Mouse (Mus musculus): ENCODE measurements around the gene Slc26a11. TPM values are rescaled to one million over a fixed set of nuclear protein-coding genes. Genes with fewer than 3 reads are reported as not detected.

Gene Slc26a11
- polyA plus RNA-seq, 1 experiment from 2014 or later = 6.9 TPM

DNA sequence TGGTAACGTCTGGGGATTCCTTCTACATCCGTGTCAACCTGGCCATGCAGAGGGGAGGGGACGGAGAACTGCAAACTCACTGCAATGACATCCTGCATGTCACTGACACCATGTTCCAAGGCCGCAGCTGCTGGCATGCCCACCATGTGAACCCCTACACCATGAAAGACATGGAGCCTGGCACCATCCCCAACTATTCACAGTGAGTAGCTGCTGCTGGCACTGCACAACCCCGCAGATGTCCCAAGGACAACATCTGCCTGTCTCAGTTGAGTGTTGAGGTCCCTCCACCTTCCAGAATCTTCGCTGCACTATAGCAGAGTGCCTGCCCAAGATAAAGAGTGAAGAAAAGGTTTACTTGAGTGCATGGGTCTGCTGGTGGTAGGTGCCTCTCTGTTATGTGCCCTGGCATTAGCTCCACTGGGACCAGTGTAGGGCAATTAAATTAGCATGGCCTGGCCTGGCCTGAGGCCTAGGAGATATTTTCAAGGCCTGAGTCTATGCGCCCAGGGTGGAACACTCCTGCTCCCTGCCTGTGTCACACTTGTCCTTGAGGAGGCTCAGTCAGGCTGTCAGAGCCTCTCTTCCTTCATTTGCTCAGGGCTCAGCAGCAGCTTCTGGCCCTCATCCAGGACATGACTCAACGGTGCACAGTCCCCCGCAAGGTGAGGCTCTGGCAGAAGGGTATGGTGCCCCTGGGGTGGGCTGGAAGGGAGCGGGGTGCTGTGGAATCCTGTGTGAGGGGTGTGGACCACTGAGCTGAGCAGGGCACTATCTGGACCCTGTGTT, 16.9 kb upstream of the Slc26a11 start:
- H3K9ac ChIP-seq = no peak overlapping the region
- no peaks in the 10 kb centered on the region for H3K36me3 ChIP-seq (replicated peaks)
- H3K4me3 ChIP-seq = no peak overlapping the region
- H3K9me3 ChIP-seq = no peaks in the 10 kb centered on the region
- ATAC-seq (replicated peaks) = no peak
- no peaks in the 10 kb centered on the region for H3K4me1 ChIP-seq
- no peak overlapping the region for H3K4me2 ChIP-seq
- no peaks in the 10 kb centered on the region for H3K27me3 ChIP-seq (replicated peaks)
- no peak overlapping the region for H3K27ac ChIP-seq
- 79% methylated on average over 10 of the region's 10 CpGs for WGBS

DNA sequence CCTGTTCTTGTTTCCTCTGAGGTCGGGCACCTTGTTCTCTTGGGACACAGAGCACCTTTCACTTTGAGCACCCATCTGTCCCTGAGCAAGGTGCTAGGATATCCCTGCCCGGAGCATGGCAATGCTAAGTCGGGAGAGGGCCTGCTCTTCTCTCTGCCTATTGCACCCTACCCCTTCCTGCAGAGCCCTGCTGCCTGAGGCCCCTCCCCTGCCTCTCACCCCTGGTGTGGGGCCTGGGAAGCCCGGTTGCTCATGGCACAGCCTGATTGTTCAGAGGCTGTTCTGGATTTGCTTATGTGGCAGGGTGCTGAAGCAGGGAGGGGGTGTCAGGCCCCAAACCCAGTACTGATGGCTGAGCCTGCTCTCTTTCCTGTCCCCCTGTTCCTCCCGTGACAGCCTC, 16.2 kb upstream of the Slc26a11 start:
- H3K36me3 ChIP-seq (replicated peaks) = no peaks in the 10 kb centered on the region
- H3K27ac ChIP-seq = no peak overlapping the region
- WGBS = 40% methylated on average over 5 of the region's 5 CpGs
- H3K4me3 ChIP-seq = no peak overlapping the region
- no peak overlapping the region for H3K9ac ChIP-seq
- no peaks in the 10 kb centered on the region for H3K4me1 ChIP-seq
- H3K9me3 ChIP-seq = no peaks in the 10 kb centered on the region
- H3K4me2 ChIP-seq = no peak overlapping the region
- ATAC-seq (replicated peaks) = no peak
- no peaks in the 10 kb centered on the region for H3K27me3 ChIP-seq (replicated peaks)

DNA sequence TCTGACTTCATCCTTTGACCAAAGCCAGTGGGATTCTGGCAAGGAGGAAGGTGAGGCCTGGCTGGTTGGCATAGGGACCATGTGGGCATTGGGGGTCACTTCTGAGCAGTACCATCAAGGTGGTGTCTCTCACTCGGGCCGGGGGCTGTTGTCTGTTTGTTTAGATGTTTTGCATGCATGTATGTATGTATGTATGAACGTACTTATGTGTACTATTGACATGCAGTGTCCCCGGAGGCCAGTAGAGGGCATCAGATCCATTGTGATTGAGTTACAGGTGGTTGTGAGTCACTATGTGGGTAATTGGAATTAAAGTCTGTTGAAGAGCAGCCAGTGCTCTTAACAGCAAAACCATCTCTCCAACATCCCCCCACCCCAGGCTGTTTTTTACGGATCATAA, 15.7 kb upstream of the Slc26a11 start:
- H3K27me3 ChIP-seq (replicated peaks) = no peaks in the 10 kb centered on the region
- no peak overlapping the region for H3K4me2 ChIP-seq
- no peak for ATAC-seq (replicated peaks)
- H3K9ac ChIP-seq = no peak overlapping the region
- no peaks in the 10 kb centered on the region for H3K4me1 ChIP-seq
- no peaks in the 10 kb centered on the region for H3K36me3 ChIP-seq (replicated peaks)
- H3K4me3 ChIP-seq = no peak overlapping the region
- no peaks in the 10 kb centered on the region for H3K9me3 ChIP-seq
- no peak overlapping the region for H3K27ac ChIP-seq
- WGBS = 8% methylated on average over 5 of the region's 5 CpGs

DNA sequence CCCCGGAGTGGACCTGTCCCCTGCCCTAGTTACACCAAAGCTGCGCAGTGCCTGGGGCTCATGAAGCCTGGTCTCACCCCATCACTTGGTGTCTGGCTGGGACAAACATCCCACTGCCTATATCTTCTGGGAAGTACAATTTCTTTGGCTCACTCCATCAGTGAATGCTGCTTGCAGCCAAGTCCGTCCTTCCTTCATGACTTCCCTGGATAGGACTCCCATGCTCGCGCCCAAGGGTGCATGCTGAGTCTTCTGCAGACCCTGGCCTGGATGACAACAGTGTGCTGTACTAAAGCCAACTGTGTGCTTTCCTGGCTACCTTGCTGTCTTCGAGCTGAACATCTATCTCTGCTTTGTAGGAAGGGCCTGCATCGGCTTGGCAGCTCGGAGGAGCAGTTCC, 11.2 kb upstream of the Slc26a11 start:
- Histone ChIP-seq H3K9ac (no peak overlapping the region), H3K27me3 (replicated peaks) (no peaks in the 10 kb centered on the region), H3K27ac (no peak overlapping the region), H3K36me3 (replicated peaks) (no peaks in the 10 kb centered on the region), H3K4me3 (no peak overlapping the region), H3K4me2 (no peak overlapping the region), H3K4me1 (no peaks in the 10 kb centered on the region), H3K9me3 (no peaks in the 10 kb centered on the region)
- ATAC-seq (replicated peaks) = no peak
- WGBS = 89% methylated on average over 8 of the region's 8 CpGs

DNA sequence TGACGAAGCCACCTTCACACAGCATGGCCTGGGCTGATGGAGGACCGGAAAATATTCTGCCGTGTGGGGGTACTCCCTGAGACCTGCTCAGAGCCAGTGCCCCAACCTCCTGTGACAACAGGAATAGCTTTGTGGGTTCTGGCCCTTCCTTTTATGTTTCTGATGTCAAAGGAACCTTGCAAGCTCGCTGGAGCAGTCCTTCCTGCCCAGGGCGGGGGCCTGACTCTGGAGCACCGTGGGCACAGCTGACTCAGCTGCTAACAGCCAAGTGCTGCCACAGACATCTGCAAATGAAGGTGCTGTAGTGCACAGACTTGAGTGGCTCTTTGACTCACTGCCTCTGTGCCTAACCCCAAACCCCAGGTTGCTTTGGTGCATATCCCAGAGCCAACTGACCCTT, 10.5 kb upstream of the Slc26a11 start:
- 84% methylated on average over 6 of the region's 6 CpGs for WGBS
- no peaks in the 10 kb centered on the region for H3K36me3 ChIP-seq (replicated peaks)
- no peak overlapping the region for H3K9ac ChIP-seq
- H3K4me2 ChIP-seq = no peak overlapping the region
- no peaks in the 10 kb centered on the region for H3K27me3 ChIP-seq (replicated peaks)
- ATAC-seq (replicated peaks) = no peak
- H3K27ac ChIP-seq = no peak overlapping the region
- no peaks in the 10 kb centered on the region for H3K9me3 ChIP-seq
- H3K4me3 ChIP-seq = no peak overlapping the region
- H3K4me1 ChIP-seq = no peaks in the 10 kb centered on the region

DNA sequence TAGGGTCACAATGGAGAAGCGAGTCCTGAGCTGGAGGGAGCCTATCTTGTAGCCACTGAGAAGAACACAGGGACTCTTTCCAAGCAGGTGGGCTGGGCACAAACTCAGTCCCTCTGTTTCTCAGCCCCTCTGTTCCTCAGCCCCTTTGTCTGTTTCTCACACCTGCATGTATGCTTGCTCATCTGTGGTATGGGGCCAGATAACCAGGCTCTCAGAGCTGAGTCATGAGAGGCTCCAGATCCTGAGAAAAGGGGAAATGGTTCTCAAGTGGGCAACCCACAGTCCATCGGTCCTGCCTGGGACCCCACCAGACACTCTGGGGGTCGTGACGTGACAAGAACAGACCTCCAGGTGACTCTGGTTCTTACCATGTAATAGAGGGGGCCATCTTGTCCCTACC, 8.2 kb upstream of the Slc26a11 start:
- Histone ChIP-seq H3K36me3 (replicated peaks) (no peaks in the 10 kb centered on the region), H3K27me3 (replicated peaks) (no peaks in the 10 kb centered on the region), H3K4me2 (no peak overlapping the region), H3K9me3 (no peaks in the 10 kb centered on the region), H3K9ac (no peak overlapping the region), H3K4me3 (no peak overlapping the region), H3K4me1 (no peaks in the 10 kb centered on the region), H3K27ac (no peak overlapping the region)
- no peak for ATAC-seq (replicated peaks)
- 85% methylated on average over 4 of the region's 4 CpGs for WGBS

DNA sequence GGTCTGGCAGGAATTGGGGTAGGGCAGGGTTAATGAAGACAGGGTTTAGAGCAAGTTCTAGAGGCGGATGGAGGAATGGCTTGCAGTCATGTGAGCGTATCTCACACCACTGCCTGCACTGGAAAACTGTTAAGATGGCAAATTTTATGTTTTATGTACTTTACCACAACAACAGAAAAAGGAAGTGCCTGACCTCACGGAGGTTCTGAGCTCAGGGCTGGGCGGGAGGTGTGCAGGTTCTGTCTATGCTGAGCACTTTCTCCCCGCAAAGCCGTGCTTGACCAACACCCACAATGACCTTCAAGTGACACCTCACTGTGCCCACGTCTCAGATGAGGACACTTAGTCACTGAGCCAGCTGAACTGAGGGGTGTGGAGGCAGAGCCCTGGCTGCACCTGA, 3.2 kb upstream of the Slc26a11 start:
- H3K4me3 ChIP-seq = no peak overlapping the region
- no peaks in the 10 kb centered on the region for H3K27me3 ChIP-seq (replicated peaks)
- H3K4me2 ChIP-seq = no peak overlapping the region
- H3K9me3 ChIP-seq = no peaks in the 10 kb centered on the region
- no peak overlapping the region for H3K27ac ChIP-seq
- 80% methylated on average over 7 of the region's 7 CpGs for WGBS
- H3K36me3 ChIP-seq (replicated peaks) = no peaks in the 10 kb centered on the region
- ATAC-seq (replicated peaks) = no peak
- peaks cover 12% of the 10 kb centered on the region for H3K4me1 ChIP-seq
- no peak overlapping the region for H3K9ac ChIP-seq

DNA sequence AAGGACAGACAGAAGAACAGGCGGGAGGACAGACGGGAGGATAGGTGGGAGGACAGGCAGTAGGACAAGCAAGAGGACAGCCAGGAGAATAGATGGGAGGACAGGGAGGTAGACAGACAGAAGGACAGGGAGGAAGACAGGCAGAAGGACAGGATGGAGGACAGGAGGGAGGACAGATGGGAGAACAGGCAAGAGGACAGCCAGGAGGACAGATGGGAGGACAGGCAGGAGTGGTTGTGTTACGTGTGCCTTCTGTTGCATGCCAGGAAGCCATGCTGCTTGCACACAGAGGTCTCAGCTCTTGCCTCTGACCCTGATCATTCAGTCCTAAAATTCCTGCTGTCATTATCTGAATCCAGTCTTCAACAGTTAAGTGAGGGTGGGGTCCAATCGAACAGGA, 1.4 kb upstream of the Slc26a11 start:
- Histone ChIP-seq H3K36me3 (replicated peaks) (no peaks in the 10 kb centered on the region), H3K27ac (no peak overlapping the region), H3K4me1 (peaks cover 12% of the 10 kb centered on the region), H3K4me2 (no peak overlapping the region), H3K27me3 (replicated peaks) (no peaks in the 10 kb centered on the region), H3K9me3 (no peaks in the 10 kb centered on the region), H3K9ac (no peak overlapping the region), H3K4me3 (no peak overlapping the region)
- no peak for ATAC-seq (replicated peaks)
- WGBS = 84% methylated on average over 4 of the region's 4 CpGs

DNA sequence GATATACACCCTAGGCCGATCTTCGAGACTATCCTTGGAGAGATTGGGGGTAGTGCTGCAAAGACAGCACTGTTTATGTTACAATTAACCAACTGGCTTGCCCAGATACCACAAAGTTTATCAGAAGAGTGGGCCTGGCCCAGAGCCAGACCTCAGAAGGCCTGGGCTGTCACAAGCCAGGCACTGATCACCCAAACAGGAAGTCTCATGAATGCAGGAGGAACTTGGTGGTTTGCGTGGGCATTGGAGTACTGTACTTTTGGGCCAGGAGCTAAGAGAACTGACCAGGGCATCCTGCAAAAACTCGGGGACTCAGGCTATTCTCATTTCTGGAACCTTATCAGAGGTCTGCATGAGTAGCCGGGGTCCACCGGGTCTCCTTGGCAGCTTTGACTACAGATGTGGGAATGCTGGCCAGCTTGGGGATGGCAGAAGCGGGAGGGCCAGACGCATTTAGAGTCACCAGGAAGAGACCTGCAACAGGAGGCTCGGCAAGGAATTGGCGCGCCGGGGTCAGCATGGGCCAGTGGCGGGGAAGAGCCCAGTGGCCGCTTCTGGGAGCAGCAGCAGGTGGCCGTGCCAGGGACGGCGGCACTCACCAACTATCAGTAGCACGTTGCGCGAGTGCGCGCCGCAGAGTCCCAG, 437 bp upstream of the Slc26a11 start:
- Histone ChIP-seq H3K4me1 (peaks cover 12% of the 10 kb centered on the region), H3K4me2 (peak overlapping the region; percentile 93), H3K9ac (peak overlapping the region; percentile 64), H3K27ac (peak overlapping the region; percentile 65), H3K27me3 (replicated peaks) (no peaks in the 10 kb centered on the region), H3K36me3 (replicated peaks) (no peaks in the 10 kb centered on the region), H3K4me3 (peak overlapping the region; percentile 71), H3K9me3 (no peaks in the 10 kb centered on the region)
- WGBS = 9% methylated on average over 23 of the region's 23 CpGs
- ATAC-seq (replicated peaks) = no peak; the same call in 1 of the 2 replicates

DNA sequence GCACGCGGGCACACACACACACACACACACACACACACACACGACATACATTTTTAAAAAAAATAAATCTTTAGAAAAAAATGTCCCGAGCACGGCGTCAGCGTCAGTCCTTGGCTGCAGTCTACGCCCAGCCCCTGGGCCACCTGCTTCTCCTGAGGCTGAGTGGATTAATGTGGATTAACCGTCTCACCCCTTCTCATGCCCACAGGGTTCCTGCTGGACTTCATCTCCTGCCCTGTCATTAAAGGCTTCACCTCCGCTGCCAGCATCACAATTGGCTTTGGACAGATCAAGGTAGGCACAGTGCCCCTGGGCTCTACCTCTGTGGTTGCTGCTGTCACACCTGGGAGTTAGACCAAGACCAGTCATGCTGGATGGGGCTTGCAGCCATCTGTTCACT, 3.7 kb downstream of the Slc26a11 start:
- Histone ChIP-seq H3K27ac (no peak overlapping the region), H3K4me2 (no peak overlapping the region), H3K9me3 (no peaks in the 10 kb centered on the region), H3K4me1 (peaks cover 22% of the 10 kb centered on the region), H3K36me3 (replicated peaks) (no peaks in the 10 kb centered on the region), H3K27me3 (replicated peaks) (no peaks in the 10 kb centered on the region), H3K9ac (no peak overlapping the region), H3K4me3 (no peak overlapping the region)
- 83% methylated on average over 10 of the region's 10 CpGs for WGBS
- no peak for ATAC-seq (replicated peaks)

DNA sequence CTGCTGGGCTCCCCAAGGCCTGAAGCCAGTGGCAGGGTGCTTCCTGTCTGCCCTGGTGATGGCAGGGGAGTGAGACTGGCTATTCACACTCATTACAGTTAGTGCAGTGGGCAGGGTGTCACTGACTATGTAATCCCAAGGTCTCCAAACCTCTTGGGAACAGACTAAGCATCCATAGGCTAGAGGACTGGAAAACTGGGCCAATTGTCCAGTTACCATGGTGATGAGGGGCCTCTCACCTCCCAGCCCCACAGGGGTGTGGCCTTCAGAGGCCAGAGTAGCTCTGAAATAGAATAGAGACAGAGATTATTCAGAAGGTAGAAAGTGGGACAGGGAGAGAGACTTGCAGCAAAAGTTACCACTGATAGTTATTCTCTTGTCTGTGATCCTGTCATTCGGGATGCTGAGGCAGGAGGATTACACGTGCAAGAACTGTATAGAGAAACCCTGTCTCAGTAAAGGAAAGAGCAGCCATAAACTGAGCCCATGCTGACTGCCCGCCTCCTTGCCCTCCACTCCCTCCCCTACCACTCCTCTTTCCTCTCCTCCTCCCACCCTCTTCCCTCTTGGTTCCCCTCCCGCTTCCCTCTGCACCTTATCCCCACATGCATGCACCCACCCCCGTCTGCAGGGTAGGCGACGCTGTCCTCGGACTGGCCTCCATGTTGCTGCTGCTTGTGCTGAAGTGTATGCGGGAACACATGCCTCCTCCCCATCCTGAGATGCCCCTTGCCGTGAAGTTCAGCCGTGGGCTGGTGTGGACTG, 7.6 kb downstream of the Slc26a11 start:
- Histone ChIP-seq H3K27me3 (replicated peaks) (no peaks in the 10 kb centered on the region), H3K36me3 (replicated peaks) (no peaks in the 10 kb centered on the region), H3K4me2 (peak overlapping the region; percentile 47), H3K9ac (peak overlapping the region; percentile 27; the same call in 1 of the 2 replicates), H3K4me3 (peak overlapping the region; percentile 29), H3K9me3 (no peaks in the 10 kb centered on the region), H3K4me1 (peaks cover 10% of the 10 kb centered on the region), H3K27ac (0 out of 2 replicates have a peak overlapping the region, but pooled peaks have one; percentile 38)
- peak; percentile 50 for ATAC-seq (replicated peaks)
- WGBS = 20% methylated on average over 11 of the region's 11 CpGs

DNA sequence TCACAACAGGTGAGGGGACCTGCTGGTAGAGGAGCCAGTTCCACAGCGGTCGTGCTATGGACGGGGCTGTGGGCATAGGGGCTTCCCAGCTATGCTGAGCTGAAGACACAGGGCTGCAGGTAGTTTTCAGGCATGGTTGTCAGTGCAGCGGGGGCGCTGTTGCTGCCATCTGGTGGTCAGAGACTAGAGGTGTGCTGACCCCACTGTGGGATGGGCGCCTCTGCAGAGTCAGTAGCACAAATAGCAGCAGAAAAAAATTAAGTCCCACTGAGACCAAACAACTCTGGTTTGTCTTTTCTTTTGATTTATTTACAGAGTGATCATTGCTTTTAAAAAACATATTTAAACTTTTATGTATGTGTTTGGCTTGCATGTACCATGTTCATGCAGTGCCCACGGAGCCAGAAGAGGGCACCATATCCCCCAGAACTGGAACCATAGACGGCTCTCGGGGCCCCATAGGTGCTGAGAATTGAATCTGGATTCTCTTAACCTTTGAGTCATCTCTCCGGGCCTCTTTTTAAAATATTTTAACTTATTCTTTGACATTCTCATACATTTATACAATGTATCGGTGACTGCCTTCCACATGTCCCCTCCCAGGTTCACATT, 8.3 kb downstream of the Slc26a11 start:
- WGBS = 24% methylated on average over 11 of the region's 11 CpGs
- H3K4me2 ChIP-seq = peak overlapping the region; percentile 47
- H3K9ac ChIP-seq = peak overlapping the region; percentile 27; the same call in 1 of the 2 replicates
- peak overlapping the region; percentile 29 for H3K4me3 ChIP-seq
- H3K9me3 ChIP-seq = no peaks in the 10 kb centered on the region
- peaks cover 10% of the 10 kb centered on the region for H3K4me1 ChIP-seq
- H3K36me3 ChIP-seq (replicated peaks) = no peaks in the 10 kb centered on the region
- H3K27me3 ChIP-seq (replicated peaks) = no peaks in the 10 kb centered on the region
- 0 out of 2 replicates have a peak overlapping the region, but pooled peaks have one; percentile 38 for H3K27ac ChIP-seq
- ATAC-seq (replicated peaks) = peak; percentile 85
